Mouse (Mus musculus): ENCODE results near the gene Adgrl3. TPM values are rescaled to one million over a fixed set of nuclear protein-coding genes. Genes with fewer than 3 reads are reported as not detected.

The Adgrl3 gene
- polyA plus RNA-seq, 1 experiment from 2014 or later: 48.7 TPM

DNA sequence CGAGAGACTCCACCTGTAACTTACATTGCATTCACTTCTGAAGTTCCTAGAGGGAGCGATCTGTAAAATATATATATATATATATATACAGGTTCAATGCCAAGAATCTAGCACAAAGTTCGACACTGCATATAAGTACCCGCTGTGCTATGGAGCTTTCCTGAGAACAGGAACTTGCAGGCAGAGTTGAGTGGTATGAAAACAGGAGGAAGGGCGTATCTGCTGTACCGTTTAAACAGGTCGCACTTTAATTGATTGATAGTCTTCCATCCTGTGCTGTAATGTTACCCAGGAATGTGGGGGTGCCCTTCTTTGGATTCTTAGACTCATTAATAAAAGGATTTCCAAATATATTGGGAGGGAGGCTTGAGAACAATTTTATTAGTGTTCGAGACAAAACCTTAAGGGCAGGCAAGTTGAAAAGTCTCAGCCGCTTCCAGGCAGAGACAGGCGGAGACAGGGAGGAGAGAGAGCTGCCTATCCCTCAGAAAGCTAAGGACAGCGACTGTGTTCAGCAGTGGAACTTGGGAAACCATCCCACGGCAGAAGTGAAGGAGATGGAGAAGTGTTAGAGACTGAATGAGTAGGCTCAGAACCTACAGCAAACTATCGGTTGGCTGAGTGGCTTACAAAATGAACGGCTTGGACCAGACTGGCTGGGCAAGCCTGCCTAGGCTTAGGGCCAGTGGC is 570.2 kb downstream of the Adgrl3 start:
- no peaks in the 10 kb centered on the region for H3K36me3 ChIP-seq
- H3K9ac ChIP-seq: no peak overlapping the region
- 80% methylated on average over 14 of the region's 14 CpGs for WGBS
- H3K4me3 ChIP-seq: no peak overlapping the region
- no peaks in the 10 kb centered on the region for H3K27me3 ChIP-seq
- H3K9me3 ChIP-seq: no peaks in the 10 kb centered on the region
- H3K4me1 ChIP-seq: no peaks in the 10 kb centered on the region
- H3K27ac ChIP-seq: no peak overlapping the region
- no peak for ATAC-seq (ENCODE audit: insufficient number of reproducible peaks, insufficient read depth, low FRiP score, low TSS enrichment)
- H3K4me2 ChIP-seq (replicated peaks): no peak overlapping the region

DNA sequence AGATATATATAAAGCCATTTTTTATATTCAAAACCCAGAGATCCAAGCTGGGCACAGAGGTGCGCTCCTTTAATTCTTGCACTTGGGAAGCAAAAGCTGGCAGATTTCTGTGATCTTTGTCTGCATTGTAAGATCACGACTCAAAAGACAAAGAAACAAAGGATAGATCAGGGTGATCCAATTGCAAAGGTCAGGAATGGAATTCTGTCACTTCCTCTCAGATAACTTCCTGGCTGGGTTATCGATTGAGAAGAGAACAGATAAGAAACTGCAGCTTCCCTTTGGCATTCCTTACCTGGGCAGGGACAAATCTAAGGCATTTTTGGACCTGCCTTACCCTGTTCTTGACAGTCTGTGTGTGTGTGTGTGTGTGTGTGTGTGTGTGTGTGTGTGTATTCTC is 571.5 kb downstream of the Adgrl3 start:
- no peak overlapping the region for H3K27ac ChIP-seq
- H3K9me3 ChIP-seq: no peaks in the 10 kb centered on the region
- ATAC-seq (ENCODE audit: insufficient number of reproducible peaks, insufficient read depth, low FRiP score, low TSS enrichment): no peak
- H3K4me2 ChIP-seq (replicated peaks): no peak overlapping the region
- no peaks in the 10 kb centered on the region for H3K27me3 ChIP-seq
- H3K4me1 ChIP-seq: no peaks in the 10 kb centered on the region
- H3K36me3 ChIP-seq: no peaks in the 10 kb centered on the region
- 39% methylated on average over 3 of the region's 3 CpGs for WGBS
- H3K4me3 ChIP-seq: no peak overlapping the region
- no peak overlapping the region for H3K9ac ChIP-seq

DNA sequence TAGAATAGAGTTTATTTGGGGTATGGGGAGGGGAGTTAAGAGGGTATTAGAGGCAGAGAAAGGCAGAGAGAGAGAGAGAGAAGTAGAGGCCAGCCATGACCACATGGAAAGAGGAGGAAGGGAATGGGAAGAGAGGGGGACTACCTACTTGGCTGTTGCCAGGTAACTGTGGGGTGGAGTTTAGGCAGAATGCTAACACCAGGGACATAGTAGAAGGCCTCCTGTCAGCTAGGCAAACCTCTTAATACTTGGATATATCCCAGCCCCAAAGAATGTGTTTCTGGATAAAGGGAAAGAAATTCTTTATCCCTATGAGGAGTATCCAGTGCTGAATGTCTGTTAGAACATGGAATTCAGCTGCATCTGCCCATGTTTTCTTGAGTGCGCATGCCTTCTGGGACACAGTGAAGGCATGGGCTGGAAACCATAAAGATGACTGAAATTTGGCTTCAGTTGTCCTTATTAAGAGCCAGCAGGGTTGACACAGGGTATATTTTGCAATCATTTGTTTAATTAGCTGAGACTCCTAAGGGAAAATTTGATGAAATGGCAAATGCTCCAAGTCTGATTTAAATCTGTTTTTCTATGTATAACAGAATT is 573.6 kb downstream of the Adgrl3 start:
- no peak overlapping the region for H3K4me3 ChIP-seq
- no peak overlapping the region for H3K27ac ChIP-seq
- H3K4me1 ChIP-seq: no peaks in the 10 kb centered on the region
- no peak overlapping the region for H3K4me2 ChIP-seq (replicated peaks)
- ATAC-seq (ENCODE audit: insufficient number of reproducible peaks, insufficient read depth, low FRiP score, low TSS enrichment): no peak
- no peaks in the 10 kb centered on the region for H3K36me3 ChIP-seq
- H3K9me3 ChIP-seq: no peaks in the 10 kb centered on the region
- WGBS: 83% methylated on average over 1 of the region's 1 CpGs
- H3K9ac ChIP-seq: no peak overlapping the region
- H3K27me3 ChIP-seq: no peaks in the 10 kb centered on the region

DNA sequence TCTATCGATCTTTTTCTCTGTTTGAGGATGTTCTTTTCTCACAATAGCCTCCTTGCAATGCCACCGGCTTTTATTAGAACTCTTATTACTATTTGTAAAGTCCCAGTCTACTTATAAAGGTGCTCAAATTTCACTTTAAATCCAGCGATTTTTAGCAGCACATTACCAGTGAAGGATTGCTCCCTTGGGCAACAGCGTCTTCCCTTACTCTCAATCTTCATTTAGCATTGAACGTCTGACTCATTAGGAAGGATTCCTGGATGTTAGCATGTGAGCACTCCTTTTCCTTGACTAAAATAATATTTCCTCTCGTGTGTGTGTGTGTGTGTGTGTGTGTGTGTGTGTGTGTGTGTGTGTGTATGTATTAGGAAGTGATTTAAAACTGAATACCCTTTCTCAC is 578.1 kb downstream of the Adgrl3 start:
- ATAC-seq (ENCODE audit: insufficient number of reproducible peaks, insufficient read depth, low FRiP score, low TSS enrichment): no peak
- Histone ChIP-seq H3K27ac (no peak overlapping the region), H3K4me1 (no peaks in the 10 kb centered on the region), H3K4me2 (replicated peaks) (no peak overlapping the region), H3K27me3 (no peaks in the 10 kb centered on the region), H3K9me3 (no peaks in the 10 kb centered on the region), H3K9ac (no peak overlapping the region), H3K36me3 (no peaks in the 10 kb centered on the region), H3K4me3 (no peak overlapping the region)
- 50% methylated on average over 6 of the region's 6 CpGs for WGBS

DNA sequence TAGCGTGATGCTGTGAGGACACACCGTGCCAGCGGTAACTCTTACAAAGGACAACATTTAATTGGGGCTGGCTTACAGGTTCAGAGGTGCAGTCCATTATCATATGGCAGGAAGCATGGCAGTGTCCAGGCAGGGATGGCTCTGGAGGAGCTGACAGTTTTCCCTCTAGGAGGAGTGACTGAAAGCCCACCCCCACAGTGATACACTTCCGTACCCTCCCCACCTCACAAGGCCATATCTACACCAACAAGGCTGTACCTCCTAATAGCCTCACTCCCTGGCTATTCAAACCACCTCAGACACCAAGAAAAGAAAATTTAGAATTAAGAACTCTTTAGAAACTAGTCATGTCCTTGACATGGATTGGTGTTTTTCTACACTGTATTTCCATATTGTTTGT is 583.0 kb downstream of the Adgrl3 start:
- no peaks in the 10 kb centered on the region for H3K36me3 ChIP-seq
- ATAC-seq (ENCODE audit: insufficient number of reproducible peaks, insufficient read depth, low FRiP score, low TSS enrichment): no peak
- no peaks in the 10 kb centered on the region for H3K4me1 ChIP-seq
- no peak overlapping the region for H3K9ac ChIP-seq
- WGBS: 93% methylated on average over 4 of the region's 4 CpGs
- no peaks in the 10 kb centered on the region for H3K9me3 ChIP-seq
- H3K4me3 ChIP-seq: no peak overlapping the region
- no peak overlapping the region for H3K27ac ChIP-seq
- no peak overlapping the region for H3K4me2 ChIP-seq (replicated peaks)
- H3K27me3 ChIP-seq: no peaks in the 10 kb centered on the region

DNA sequence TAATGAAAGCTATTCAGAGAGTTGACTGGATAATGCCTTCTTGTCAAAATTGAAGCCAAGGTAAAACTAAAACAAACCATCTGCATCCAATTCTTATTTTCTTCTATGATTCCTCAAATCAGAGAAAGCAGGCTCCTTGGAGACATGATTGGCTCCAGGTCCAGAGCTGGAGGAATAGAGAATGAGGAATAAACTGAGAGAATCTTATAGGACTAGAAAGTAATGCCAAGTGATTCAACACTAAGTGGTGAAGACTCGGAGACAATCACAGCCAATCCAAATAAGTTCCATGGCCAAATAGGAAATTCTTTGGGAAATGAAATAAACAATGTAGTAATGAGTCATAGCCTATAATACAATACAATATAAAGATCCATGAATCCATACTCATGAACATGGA is 585.7 kb downstream of the Adgrl3 start:
- Histone ChIP-seq H3K4me2 (replicated peaks) (no peak overlapping the region), H3K9me3 (no peaks in the 10 kb centered on the region), H3K27me3 (no peaks in the 10 kb centered on the region), H3K4me1 (no peaks in the 10 kb centered on the region), H3K9ac (no peak overlapping the region), H3K27ac (no peak overlapping the region), H3K36me3 (no peaks in the 10 kb centered on the region), H3K4me3 (no peak overlapping the region)
- ATAC-seq (ENCODE audit: insufficient number of reproducible peaks, insufficient read depth, low FRiP score, low TSS enrichment): no peak
- 70% methylated on average over 1 of the region's 1 CpGs for WGBS

DNA sequence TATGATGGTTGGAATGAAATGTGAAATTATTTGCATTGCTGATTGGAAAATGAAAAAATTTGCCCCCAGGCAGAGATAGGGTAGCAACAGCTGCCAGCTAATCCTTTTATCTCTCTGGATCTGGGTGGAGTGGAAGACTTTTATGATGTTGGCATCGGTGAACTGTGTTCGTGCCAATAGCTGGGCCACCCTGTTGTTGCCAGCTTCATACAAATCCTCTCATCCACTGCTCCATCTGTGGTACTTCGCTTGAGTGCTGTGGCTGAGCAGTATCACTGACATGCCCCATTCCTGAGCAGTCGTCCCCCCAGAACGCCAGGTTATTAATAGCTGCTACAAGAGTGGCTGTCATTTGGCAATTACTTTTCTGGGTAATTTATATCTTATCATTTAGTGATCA is 590.3 kb downstream of the Adgrl3 start:
- no peaks in the 10 kb centered on the region for H3K4me1 ChIP-seq
- no peak overlapping the region for H3K27ac ChIP-seq
- H3K4me2 ChIP-seq (replicated peaks): no peak overlapping the region
- no peak overlapping the region for H3K9ac ChIP-seq
- no peaks in the 10 kb centered on the region for H3K27me3 ChIP-seq
- H3K4me3 ChIP-seq: no peak overlapping the region
- WGBS: 76% methylated on average over 5 of the region's 5 CpGs
- no peak for ATAC-seq (ENCODE audit: insufficient number of reproducible peaks, insufficient read depth, low FRiP score, low TSS enrichment)
- no peaks in the 10 kb centered on the region for H3K9me3 ChIP-seq
- H3K36me3 ChIP-seq: no peaks in the 10 kb centered on the region

DNA sequence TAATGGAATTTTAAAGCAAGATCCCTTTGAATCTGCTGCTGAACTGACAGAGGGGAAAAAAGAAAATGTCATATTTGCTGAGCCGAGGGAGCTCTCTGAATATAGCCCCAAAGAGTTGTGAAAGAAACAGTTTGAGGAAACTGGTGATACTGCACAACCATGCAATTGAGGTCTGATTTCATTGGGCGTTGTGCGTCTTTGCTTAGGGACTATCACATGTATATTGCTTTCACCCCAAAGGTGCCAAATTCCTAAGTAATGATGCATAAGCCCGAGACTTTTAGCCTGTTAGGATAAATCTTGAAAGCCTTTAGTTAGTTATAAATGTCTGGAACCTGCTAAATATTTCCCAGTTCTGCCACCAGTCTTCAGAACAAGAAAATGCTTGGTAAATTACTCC is 594.7 kb downstream of the Adgrl3 start:
- WGBS: 68% methylated on average over 4 of the region's 4 CpGs
- Histone ChIP-seq H3K4me3 (no peak overlapping the region), H3K9me3 (no peaks in the 10 kb centered on the region), H3K27ac (no peak overlapping the region), H3K4me2 (replicated peaks) (no peak overlapping the region), H3K27me3 (no peaks in the 10 kb centered on the region), H3K4me1 (no peaks in the 10 kb centered on the region), H3K9ac (no peak overlapping the region), H3K36me3 (no peaks in the 10 kb centered on the region)
- no peak for ATAC-seq (ENCODE audit: insufficient number of reproducible peaks, insufficient read depth, low FRiP score, low TSS enrichment)

DNA sequence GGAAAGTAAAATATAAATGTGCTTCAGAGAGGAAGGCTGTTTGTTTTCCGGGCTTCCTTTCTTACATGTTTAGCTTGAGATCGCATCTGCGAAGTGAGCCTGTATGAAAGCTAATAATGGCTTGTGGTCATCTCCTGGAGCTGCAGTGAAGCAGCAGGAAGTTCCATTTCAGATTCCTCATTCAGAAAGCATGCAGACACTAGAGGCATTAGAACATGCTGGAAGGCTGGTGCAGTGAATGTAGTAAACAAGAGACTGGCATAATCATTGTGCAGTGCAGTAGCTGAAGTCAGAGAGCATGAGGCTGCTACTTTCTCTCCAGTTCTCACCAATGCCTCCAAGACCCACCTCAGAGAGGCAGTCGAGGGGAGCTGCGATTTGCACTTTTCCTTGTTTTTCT is 601.2 kb downstream of the Adgrl3 start:
- no peaks in the 10 kb centered on the region for H3K27me3 ChIP-seq
- H3K9me3 ChIP-seq: no peaks in the 10 kb centered on the region
- 83% methylated on average over 5 of the region's 5 CpGs for WGBS
- H3K9ac ChIP-seq: no peak overlapping the region
- no peaks in the 10 kb centered on the region for H3K36me3 ChIP-seq
- no peak overlapping the region for H3K4me3 ChIP-seq
- H3K27ac ChIP-seq: no peak overlapping the region
- no peaks in the 10 kb centered on the region for H3K4me1 ChIP-seq
- no peak overlapping the region for H3K4me2 ChIP-seq (replicated peaks)
- ATAC-seq (ENCODE audit: insufficient number of reproducible peaks, insufficient read depth, low FRiP score, low TSS enrichment): no peak

DNA sequence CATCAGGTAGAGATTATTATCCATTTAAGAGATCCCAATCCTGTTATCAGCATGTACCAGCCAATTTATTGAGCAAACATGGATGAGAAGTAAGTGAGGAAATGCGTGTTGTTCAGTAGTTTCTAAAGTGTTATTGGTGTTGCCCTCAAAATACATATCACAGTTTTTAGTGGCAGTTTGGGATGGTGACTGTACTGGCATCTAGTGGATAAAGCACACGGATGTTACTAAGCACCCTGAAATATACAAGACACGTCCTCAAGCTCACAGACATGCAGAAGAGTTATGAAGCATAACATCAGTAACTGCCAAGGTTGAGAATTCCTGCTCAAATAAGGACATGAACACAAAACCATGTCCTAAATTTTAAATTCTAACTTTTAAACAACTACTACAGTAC is 601.8 kb downstream of the Adgrl3 start:
- H3K27ac ChIP-seq: no peak overlapping the region
- ATAC-seq (ENCODE audit: insufficient number of reproducible peaks, insufficient read depth, low FRiP score, low TSS enrichment): no peak
- no peaks in the 10 kb centered on the region for H3K9me3 ChIP-seq
- H3K4me3 ChIP-seq: no peak overlapping the region
- no peaks in the 10 kb centered on the region for H3K4me1 ChIP-seq
- WGBS: 78% methylated on average over 3 of the region's 3 CpGs
- H3K27me3 ChIP-seq: no peaks in the 10 kb centered on the region
- no peaks in the 10 kb centered on the region for H3K36me3 ChIP-seq
- H3K9ac ChIP-seq: no peak overlapping the region
- H3K4me2 ChIP-seq (replicated peaks): no peak overlapping the region

DNA sequence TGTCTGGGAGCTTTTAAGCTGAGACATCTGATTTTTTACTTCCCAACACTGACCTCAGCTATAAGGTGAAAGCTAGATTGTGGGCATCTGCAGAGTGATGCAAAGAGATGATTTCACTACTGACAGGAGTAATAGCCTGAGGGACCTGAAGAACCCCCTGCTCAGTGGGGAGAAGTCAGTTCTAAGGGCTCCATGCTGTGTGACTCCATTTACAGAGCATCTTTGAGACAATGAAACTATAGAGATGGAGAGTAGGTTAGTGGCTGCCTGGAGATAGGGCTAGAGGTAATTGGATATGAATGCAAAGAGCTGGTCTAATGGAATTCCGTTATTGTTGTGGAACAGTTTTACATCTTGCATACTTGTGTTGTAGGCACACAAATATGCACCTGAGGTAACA is 603.9 kb downstream of the Adgrl3 start:
- Histone ChIP-seq H3K4me3 (no peak overlapping the region), H3K9me3 (no peaks in the 10 kb centered on the region), H3K27ac (no peak overlapping the region), H3K9ac (no peak overlapping the region), H3K4me2 (replicated peaks) (no peak overlapping the region), H3K36me3 (no peaks in the 10 kb centered on the region), H3K27me3 (no peaks in the 10 kb centered on the region), H3K4me1 (no peaks in the 10 kb centered on the region)
- no peak for ATAC-seq (ENCODE audit: insufficient number of reproducible peaks, insufficient read depth, low FRiP score, low TSS enrichment)
- WGBS: 17% methylated on average over 1 of the region's 1 CpGs

DNA sequence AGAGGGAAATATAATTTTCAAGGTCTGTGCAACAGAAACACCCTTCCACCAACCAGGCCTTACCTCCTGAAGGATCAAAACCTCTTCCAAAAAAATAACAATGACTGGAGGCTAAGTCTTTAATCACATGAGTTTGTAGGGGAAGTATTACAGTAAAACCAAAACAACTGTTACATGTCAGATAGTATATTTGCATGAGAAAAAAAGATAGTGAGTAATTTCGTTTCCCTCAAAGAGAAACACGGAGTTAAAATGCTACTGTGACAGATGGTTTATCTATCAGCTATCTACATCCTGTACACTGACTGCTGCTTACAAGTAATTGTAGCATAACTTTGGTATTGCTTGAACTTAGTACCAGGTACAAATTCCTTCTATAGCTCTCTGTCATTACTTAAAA is 616.2 kb downstream of the Adgrl3 start:
- H3K36me3 ChIP-seq: no peaks in the 10 kb centered on the region
- 75% methylated on average over 2 of the region's 2 CpGs for WGBS
- no peak overlapping the region for H3K27ac ChIP-seq
- no peak overlapping the region for H3K9ac ChIP-seq
- no peaks in the 10 kb centered on the region for H3K27me3 ChIP-seq
- no peak overlapping the region for H3K4me2 ChIP-seq (replicated peaks)
- ATAC-seq (ENCODE audit: insufficient number of reproducible peaks, insufficient read depth, low FRiP score, low TSS enrichment): no peak
- H3K4me3 ChIP-seq: no peak overlapping the region
- H3K4me1 ChIP-seq: no peaks in the 10 kb centered on the region
- H3K9me3 ChIP-seq: no peaks in the 10 kb centered on the region
